Mouse (Mus musculus) brain, embryonic 14.5 days (tissue): ENCODE measurements around the gene 9330182L06Rik.

ENCODE experiments used
- CTCF ChIP-seq: fragments of 200-500 bp; IDR thresholded peaks from 2 replicates; pipeline ENCODE4 v1.5.1; 2012; ENCODE audit warnings: inconsistent platforms, mild to moderate bottlenecking, moderate library complexity, borderline replicate concordance; ENCODE audit not compliant: insufficient read depth, insufficient read length; ENCODE audit errors: extremely low read depth
- POLR2A ChIP-seq: fragments of 200-500 bp; IDR thresholded peaks from 2 replicates; pipeline ENCODE4 v1.6.1; 2012; ENCODE audit warnings: mild to moderate bottlenecking, inconsistent platforms, borderline replicate concordance; ENCODE audit not compliant: poor library complexity, insufficient read depth, insufficient read length, severe bottlenecking; ENCODE audit errors: extremely low read depth

DNA sequence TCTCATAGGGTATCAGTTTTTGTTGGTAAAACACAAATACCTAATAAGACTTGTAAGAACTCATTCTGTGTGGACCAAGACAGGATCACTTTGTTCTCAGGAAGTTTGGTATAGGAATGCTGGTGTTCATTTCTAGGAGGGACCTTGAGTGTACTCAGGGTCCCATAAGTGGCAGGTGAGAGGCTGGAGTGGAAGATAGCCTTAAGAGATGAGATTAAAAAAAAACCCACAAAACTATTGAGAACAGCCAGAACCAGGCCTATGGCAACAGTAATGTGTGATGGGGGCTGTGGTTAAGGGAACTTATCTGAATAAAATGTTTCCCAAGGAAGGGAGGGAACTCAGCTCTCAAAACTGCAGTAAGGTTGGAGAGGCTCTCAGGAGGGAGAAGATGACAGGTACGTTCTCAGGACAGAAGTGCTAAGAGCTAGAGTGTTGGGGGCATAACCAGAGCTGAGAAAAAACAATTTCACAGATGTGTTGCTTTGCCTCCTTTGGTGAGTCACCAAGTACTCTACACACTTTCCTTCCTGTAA is 126.0 kb downstream of the 9330182L06Rik start:
- no peak for TF ChIP-seq CTCF
- no peak for TF ChIP-seq POLR2A
